Mouse (Mus musculus): ENCODE measurements around the gene Slc35e3.

GRCm38 (mm10) chr10:117777103-117777470 lies 30.9 kb upstream of the Slc35e3 start:
- TF ChIP-seq POLR2AphosphoS2 (IDR thresholded peaks at IDR 0.05; ENCODE audit: low read depth, low read length) (no peak), BHLHE40 (IDR thresholded peaks at IDR 0.05; ENCODE audit: low read depth, low read length) (no peak), POLR2A (IDR thresholded peaks at IDR 0.05; ENCODE audit: low read depth, low read length) (no peak), ETS1 (conservative IDR thresholded peaks at IDR 0.05; ENCODE audit: low read depth, low read length) (no peak), ZC3H11A (IDR thresholded peaks at IDR 0.05; ENCODE audit: low read depth, low read length) (no peak), CTCF (conservative IDR thresholded peaks at IDR 0.05 in 1 of 2, IDR thresholded peaks at IDR 0.05 in 1 of 2; ENCODE audit: low read depth in 2 of 2, low read length in 2 of 2) (no peak), CHD1 (IDR thresholded peaks at IDR 0.05; ENCODE audit: low read depth, low read length) (no peak), EP300 (IDR thresholded peaks at IDR 0.05; ENCODE audit: low read length) (no peak), MAFK (IDR thresholded peaks at IDR 0.05; ENCODE audit: insufficient replicate concordance, low read length) (no peak)

Data from CH12.LX (cell line).